Mouse (Mus musculus) embryonic facial prominence, embryonic 12.5 days (tissue): ENCODE results near the gene Sag. TPM values are rescaled to one million over a fixed set of nuclear protein-coding genes. Genes with fewer than 3 reads are reported as not detected.

Source experiments
- ATAC-seq: fragments of 200-750 bp; cut with Nextera tagmentation; 2 replicates; pipeline ENCODE4 v1.8.0; 2017; ENCODE audit not compliant: insufficient number of reproducible peaks, insufficient read depth, low FRiP score, low TSS enrichment
- H3K27ac ChIP-seq: fragments of 300-500 bp; sonication (generic); 2 replicates; pipeline ENCODE4 v1.5.1; 2016; ENCODE audit warnings: mild to moderate bottlenecking
- H3K27me3 ChIP-seq: fragments of 300-500 bp; sonication (generic); 2 replicates; pipeline ENCODE4 v1.6.1; 2016; ENCODE audit warnings: mild to moderate bottlenecking, moderate library complexity
- H3K36me3 ChIP-seq: fragments of 300-500 bp; sonication (generic); 2 replicates; pipeline ENCODE4 v1.6.1; 2016; ENCODE audit warnings: mild to moderate bottlenecking
- H3K4me1 ChIP-seq: fragments of 300-500 bp; sonication (generic); 2 replicates; pipeline ENCODE4 v1.6.1; 2016
- H3K4me2 ChIP-seq: fragments of 300-500 bp; sonication (generic); replicated peaks from 2 replicates; pipeline ENCODE4 v1.6.1; 2016; ENCODE audit warnings: mild to moderate bottlenecking, moderate library complexity
- H3K4me3 ChIP-seq: fragments of 300-500 bp; sonication (generic); 2 replicates; pipeline ENCODE4 v1.5.1; 2016; ENCODE audit warnings: mild to moderate bottlenecking
- H3K9ac ChIP-seq: fragments of 300-500 bp; sonication (generic); 2 replicates; pipeline ENCODE4 v1.6.1; 2016; ENCODE audit warnings: mild to moderate bottlenecking, moderate library complexity
- H3K9me3 ChIP-seq: fragments of 300-500 bp; sonication (generic); 2 replicates; pipeline ENCODE4 v1.6.1; 2016; ENCODE audit warnings: mild to moderate bottlenecking, moderate library complexity
- WGBS: fragments of 180-500 bp; shearing (Covaris S2); methylation state at CpG from one replicate; pipeline ENCODE4 v1.1.7; 2016; 5-methylcytosine and 5-hydroxymethylcytosine counted together
- polyA plus RNA-seq: library from polyadenylated mRNA; unstranded; fragments of >200 nt; fragmentation: Nextera tagmentation; extraction: Ambion mirVana; gene quantifications from 2 replicates; pipeline ENCODE4 v1.2.1, GENCODE M21; 2016

Gene Sag
- polyA plus RNA-seq, 1 experiment from 2014 or later: 3.9 TPM

- WGBS: 40% methylated on average over 4 of the region's 4 CpGs
- Histone ChIP-seq H3K27ac (no peak overlapping the region), H3K4me3 (no peak overlapping the region), H3K36me3 (0 out of 2 replicates have a peak, but pooled peaks cover 3% of the 10 kb centered on the region), H3K9me3 (no peaks in the 10 kb centered on the region), H3K4me2 (no peak overlapping the region), H3K27me3 (no peaks in the 10 kb centered on the region), H3K4me1 (peaks cover 16% of the 10 kb centered on the region; the same call in 1 of the 2 replicates), H3K9ac (no peak overlapping the region)
- ATAC-seq: no peak
Observed at GRCm38 (mm10) chr1:87847475-87848168, 44.1 kb downstream of the Sag start.

- Histone ChIP-seq H3K9ac (no peak overlapping the region), H3K4me2 (no peak overlapping the region), H3K27me3 (no peaks in the 10 kb centered on the region), H3K27ac (no peak overlapping the region), H3K9me3 (no peaks in the 10 kb centered on the region), H3K4me3 (no peak overlapping the region), H3K36me3 (0 out of 2 replicates have a peak, but pooled peaks cover 3% of the 10 kb centered on the region), H3K4me1 (peaks cover 18% of the 10 kb centered on the region; the same call in 1 of the 2 replicates)
- 58% methylated on average over 11 of the region's 11 CpGs for WGBS
- no peak for ATAC-seq
Observed at GRCm38 (mm10) chr1:87848237-87848996, 44.9 kb downstream of the Sag start.

GRCm38 (mm10) chr1:87849278-87849677, 45.8 kb downstream of the Sag start:
- no peaks in the 10 kb centered on the region for H3K9me3 ChIP-seq
- no peaks in the 10 kb centered on the region for H3K27me3 ChIP-seq
- 0 out of 2 replicates have a peak, but pooled peaks cover 3% of the 10 kb centered on the region for H3K36me3 ChIP-seq
- H3K4me3 ChIP-seq: no peak overlapping the region
- no peak for ATAC-seq
- H3K4me2 ChIP-seq: no peak overlapping the region
- WGBS: 75% methylated on average over 5 of the region's 5 CpGs
- H3K27ac ChIP-seq: no peak overlapping the region
- H3K9ac ChIP-seq: no peak overlapping the region
- peaks cover 23% of the 10 kb centered on the region for H3K4me1 ChIP-seq

- peaks cover 34% of the 10 kb centered on the region for H3K4me1 ChIP-seq
- H3K9me3 ChIP-seq: no peaks in the 10 kb centered on the region
- H3K9ac ChIP-seq: no peak overlapping the region
- H3K27me3 ChIP-seq: no peaks in the 10 kb centered on the region
- 70% methylated on average over 3 of the region's 3 CpGs for WGBS
- no peak overlapping the region for H3K4me3 ChIP-seq
- H3K27ac ChIP-seq: no peak overlapping the region
- no peak overlapping the region for H3K4me2 ChIP-seq
- ATAC-seq: no peak
- no peaks in the 10 kb centered on the region for H3K36me3 ChIP-seq
Observed at GRCm38 (mm10) chr1:87851344-87851743, 47.9 kb downstream of the Sag start.

GRCm38 (mm10) chr1:87852081-87852790, 48.8 kb downstream of the Sag start:
- Histone ChIP-seq H3K4me2 (peak overlapping the region; percentile 95), H3K9me3 (no peaks in the 10 kb centered on the region), H3K36me3 (no peaks in the 10 kb centered on the region), H3K4me3 (peak overlapping the region; percentile 98; the same call in 1 of the 2 replicates), H3K9ac (peak overlapping the region; percentile 30; the same call in 1 of the 2 replicates), H3K4me1 (peaks cover 30% of the 10 kb centered on the region), H3K27ac (no peak overlapping the region; the same call in 1 of the 2 replicates), H3K27me3 (no peaks in the 10 kb centered on the region)
- 53% methylated on average over 5 of the region's 5 CpGs for WGBS
- no peak for ATAC-seq

GRCm38 (mm10) chr1:87852892-87853600, 49.6 kb downstream of the Sag start, which contains the start of gene Dgkd:
Gene Dgkd, plus strand, starts transcription at chr1:87853287.
- Histone ChIP-seq H3K27me3 (no peaks in the 10 kb centered on the region), H3K27ac (peak within 1 kb of the TSS; percentile 75), H3K4me1 (peaks cover 25% of the 10 kb centered on the region), H3K4me2 (peak within 1 kb of the TSS; percentile 95), H3K36me3 (no peaks in the 10 kb centered on the region), H3K9ac (peak within 1 kb of the TSS; percentile 97), H3K4me3 (peak within 1 kb of the TSS; percentile 98), H3K9me3 (no peaks in the 10 kb centered on the region)
- peak; percentile 92 for ATAC-seq
- under 1% methylated on average over 57 of the region's 74 CpGs for WGBS

- H3K4me1 ChIP-seq: peaks cover 21% of the 10 kb centered on the region
- peak overlapping the region; percentile 95 for H3K4me2 ChIP-seq
- H3K27me3 ChIP-seq: no peaks in the 10 kb centered on the region
- ATAC-seq: peak; percentile 11; the same call in 1 of the 2 replicates
- H3K27ac ChIP-seq: peak overlapping the region; percentile 75
- WGBS: 1% methylated on average over 40 of the region's 48 CpGs
- peak overlapping the region; percentile 97 for H3K9ac ChIP-seq
- peak overlapping the region; percentile 98 for H3K4me3 ChIP-seq
- H3K9me3 ChIP-seq: no peaks in the 10 kb centered on the region
- H3K36me3 ChIP-seq: no peaks in the 10 kb centered on the region
Observed at GRCm38 (mm10) chr1:87853601-87854361, 50.3 kb downstream of the Sag start.

GRCm38 (mm10) chr1:87854411-87854810, 50.9 kb downstream of the Sag start:
- ATAC-seq: no peak
- Histone ChIP-seq H3K4me1 (peaks cover 21% of the 10 kb centered on the region), H3K27me3 (no peaks in the 10 kb centered on the region), H3K4me2 (peak overlapping the region; percentile 95), H3K27ac (no peak overlapping the region), H3K4me3 (peak overlapping the region; percentile 98), H3K9me3 (no peaks in the 10 kb centered on the region), H3K36me3 (no peaks in the 10 kb centered on the region), H3K9ac (peak overlapping the region; percentile 97)
- 29% methylated on average over 6 of the region's 6 CpGs for WGBS

- Histone ChIP-seq H3K4me1 (peaks cover 21% of the 10 kb centered on the region), H3K9ac (0 out of 2 replicates have a peak overlapping the region, but pooled peaks have one; percentile 97), H3K9me3 (no peaks in the 10 kb centered on the region), H3K4me3 (peak overlapping the region; percentile 98; the same call in 1 of the 2 replicates), H3K4me2 (peak overlapping the region; percentile 95), H3K36me3 (no peaks in the 10 kb centered on the region), H3K27me3 (no peaks in the 10 kb centered on the region), H3K27ac (no peak overlapping the region)
- 33% methylated on average over 2 of the region's 2 CpGs for WGBS
- no peak for ATAC-seq
Observed at GRCm38 (mm10) chr1:87854851-87855251, 51.4 kb downstream of the Sag start.

- Histone ChIP-seq H3K36me3 (no peaks in the 10 kb centered on the region), H3K4me3 (no peak overlapping the region), H3K27me3 (no peaks in the 10 kb centered on the region), H3K27ac (no peak overlapping the region), H3K9me3 (no peaks in the 10 kb centered on the region), H3K4me1 (peaks cover 21% of the 10 kb centered on the region), H3K9ac (no peak overlapping the region), H3K4me2 (no peak overlapping the region; the same call in 1 of the 2 replicates)
- no peak for ATAC-seq
- 80% methylated on average over 1 of the region's 1 CpGs for WGBS
Observed at GRCm38 (mm10) chr1:87855522-87855921, 52.0 kb downstream of the Sag start.
